10 mouse cellular contexts compared by ENCODE assay signal in genomic region chr4:134669742-134670354, GRCm38 (mm10). TPM values are rescaled to one million over a fixed set of nuclear protein-coding genes. Genes with fewer than 3 reads are reported as not detected.
DNase-seq lines count a peak whose midpoint lies in the region; ATAC-seq and TF ChIP-seq lines count a peak whose summit lies in the region.
"Had no signal": no experiment of that assay in that cellular context is flagged by ENCODE, and none has a peak within 500 bp of the region (broad histone marks: within the 10 kb centered on the region; RNA-seq: fewer than 3 reads in every experiment).

No protein-coding gene starts in this region.

- no peak overlapping the region for H3K9ac ChIP-seq in midbrain, embryonic 11.5 days (ENCODE audit: low read length)
- H3K9ac ChIP-seq in neural tube, embryonic 13.5 days = 0 out of 2 replicates have a peak overlapping the region, but pooled peaks have one; percentile 8
- H3K9ac ChIP-seq: embryonic facial prominence, embryonic 13.5 days had no signal

- no peaks in the 10 kb centered on the region for H3K9me3 ChIP-seq in midbrain, embryonic 10.5 days (replicated peaks)
- H3K9me3 ChIP-seq in midbrain, embryonic 11.5 days (ENCODE audit: control insufficient read depth, low read length) = no peaks in the 10 kb centered on the region
- H3K9me3 ChIP-seq in neural tube, embryonic 13.5 days = no peaks in the 10 kb centered on the region
- H3K9me3 ChIP-seq: embryonic facial prominence, embryonic 13.5 days had no signal

- peak overlapping the region; percentile 56 for H3K27ac ChIP-seq in gastrocnemius, adult 2 months
- H3K27ac ChIP-seq in midbrain, embryonic 10.5 days (replicated peaks) = peak overlapping the region; percentile 28; the same call in 1 of the 2 replicates
- no peak overlapping the region for H3K27ac ChIP-seq in midbrain, embryonic 11.5 days (ENCODE audit: low read depth, low read length)
- H3K27ac ChIP-seq in neural tube, embryonic 13.5 days (replicated peaks) = no peak overlapping the region
- H3K27ac ChIP-seq: embryonic facial prominence, embryonic 13.5 days had no signal

- TF ChIP-seq CTCF in gastrocnemius, adult 2 months (IDR thresholded peaks at IDR 0.05) = no peak

- H3K4me2 ChIP-seq in midbrain, embryonic 11.5 days = no peak overlapping the region
- no peak overlapping the region for H3K4me2 ChIP-seq in neural tube, embryonic 13.5 days
- H3K4me2 ChIP-seq: embryonic facial prominence, embryonic 13.5 days had no signal

- H3K4me1 ChIP-seq in midbrain, embryonic 10.5 days = peaks cover 45% of the 10 kb centered on the region
- no peaks in the 10 kb centered on the region; the same call in 1 of the 2 replicates for H3K4me1 ChIP-seq in midbrain, embryonic 11.5 days (ENCODE audit: control insufficient read depth, insufficient read depth, low read length)
- H3K4me1 ChIP-seq in neural tube, embryonic 13.5 days (replicated peaks) = peaks cover 49% of the 10 kb centered on the region

- ATAC-seq in midbrain, embryonic 11.5 days (ENCODE audit: low FRiP score) = no peak
- no peak for ATAC-seq in neural tube, embryonic 13.5 days (ENCODE audit: low read depth)

- 0 out of 2 replicates have a peak, but pooled peaks cover 10% of the 10 kb centered on the region for H3K27me3 ChIP-seq in midbrain, embryonic 10.5 days (ENCODE audit: low read depth, poor library complexity, severe bottlenecking)
- H3K27me3 ChIP-seq in midbrain, embryonic 11.5 days (ENCODE audit: control insufficient read depth, insufficient read depth, low read length) = no peaks in the 10 kb centered on the region
- H3K27me3 ChIP-seq in neural tube, embryonic 13.5 days = no peaks in the 10 kb centered on the region
- H3K27me3 ChIP-seq: embryonic facial prominence, embryonic 13.5 days had no signal

- DNase-seq in gastrocnemius, adult 2 months = no peak
- DNase-seq in gastrocnemius, postnatal 14 days = no peak
- DNase-seq in midbrain, embryonic 10.5 days (ENCODE audit: low spot score) = no peak
- DNase-seq in midbrain, embryonic 11.5 days (ENCODE audit: low spot score, missing footprints) = no peak
- DNase-seq in cerebellum, postnatal 36 days = peak; percentile 45 to 60
- no peak for DNase-seq in lung, postnatal 25 days (ENCODE audit: low spot score)
- no peak for DNase-seq in thymus, postnatal 25 days
- DNase-seq: thymus, adult 18-20 months had no signal

- no peak overlapping the region for H3K4me3 ChIP-seq in gastrocnemius, adult 2 months
- no peak overlapping the region for H3K4me3 ChIP-seq in midbrain, embryonic 10.5 days
- no peak overlapping the region for H3K4me3 ChIP-seq in midbrain, embryonic 11.5 days (ENCODE audit: low read depth, low read length)
- no peak overlapping the region for H3K4me3 ChIP-seq in neural tube, embryonic 13.5 days
- H3K4me3 ChIP-seq: embryonic facial prominence, embryonic 13.5 days had no signal

- H3K36me3 ChIP-seq in midbrain, embryonic 10.5 days = no peaks in the 10 kb centered on the region
- H3K36me3 ChIP-seq in midbrain, embryonic 11.5 days (ENCODE audit: control insufficient read depth, insufficient read depth, low read length) = no peaks in the 10 kb centered on the region
- no peaks in the 10 kb centered on the region for H3K36me3 ChIP-seq in neural tube, embryonic 13.5 days
- H3K36me3 ChIP-seq: embryonic facial prominence, embryonic 13.5 days had no signal

- intact Hi-C loops in gastrocnemius, adult 2 months (cut with DNase I) = no loop called here
- intact Hi-C loops in gastrocnemius, postnatal 14 days (cut with DNase I; ENCODE audit: low total_unique reads) = no loop called here

- WGBS in midbrain, embryonic 10.5 days = 79% methylated on average over 17 of the region's 17 CpGs
- WGBS in midbrain, embryonic 11.5 days = 79% methylated on average over 17 of the region's 17 CpGs
- 57% methylated on average over 17 of the region's 17 CpGs for WGBS in neural tube, embryonic 13.5 days

RNA-seq across cellular contexts. Expression of gene Man1c1, which starts 34.2 kb away (rescaled TPM):
- total RNA-seq in gastrocnemius, adult 2 months (2021) = 1 to 10 TPM; 2.9 to 4.2 TPM
- 1 to 10 TPM; 7.9 to 9.5 TPM for total RNA-seq in gastrocnemius, postnatal 14 days (2021)
- polyA plus RNA-seq in midbrain, embryonic 10.5 days (2016; fragmentation: Nextera tagmentation; extraction: Ambion mirVana) = 2.8 and 3.1 TPM in 2 replicates
- 3.1 and 3.2 TPM in 2 replicates for polyA plus RNA-seq in midbrain, embryonic 11.5 days (2014; fragmentation: Nextera tagmentation; extraction: Ambion mirVana)
- polyA plus RNA-seq in neural tube, embryonic 13.5 days (2015; fragmentation: Nextera tagmentation; extraction: Ambion mirVana) = 5.3 and 5.7 TPM in 2 replicates

Comparison
In these comparisons a context has a peak if more than half of its experiments do, and no peak if none do; other contexts are left out.
1. H3K27ac ChIP-seq: peak in gastrocnemius, adult 2 months (single experiment) and midbrain, embryonic 10.5 days (single experiment); none in midbrain, embryonic 11.5 days (single experiment) and neural tube, embryonic 13.5 days (single experiment).
2. DNase-seq: peak in cerebellum, postnatal 36 days (2 of 2); none in gastrocnemius, adult 2 months (single experiment), gastrocnemius, postnatal 14 days (single experiment), midbrain, embryonic 10.5 days (single experiment), midbrain, embryonic 11.5 days (single experiment), lung, postnatal 25 days (single experiment) and thymus, postnatal 25 days (single experiment).